Mouse (Mus musculus) thymus, adult 2 months (tissue): ENCODE results near the gene Ogfrl1. TPM values are rescaled to one million over a fixed set of nuclear protein-coding genes. Genes with fewer than 3 reads are reported as not detected.

ENCODE experiments used
- DNase-seq: peaks from one replicate; pipeline ENCODE4 v3.0.0; 2021
- H3K27ac ChIP-seq: fragments of 200-500 bp; 2 replicates; pipeline ENCODE4 v1.5.1; 2012; ENCODE audit warnings: low read length, control low read depth; ENCODE audit not compliant: control insufficient read depth, insufficient read depth
- H3K27me3 ChIP-seq: fragments of 200-500 bp; 2 replicates; pipeline ENCODE4 v1.6.1; 2012; ENCODE audit warnings: mild to moderate bottlenecking, low read length, moderate library complexity, mixed read lengths; ENCODE audit not compliant: control insufficient read depth, insufficient read depth
- H3K36me3 ChIP-seq: fragments of 200-500 bp; 2 replicates; pipeline ENCODE4 v1.6.1; 2012; ENCODE audit warnings: mild to moderate bottlenecking, low read length, moderate library complexity; ENCODE audit not compliant: control insufficient read depth, insufficient read depth
- H3K4me1 ChIP-seq: fragments of 200-500 bp; replicated peaks from 2 replicates; pipeline ENCODE4 v1.6.1; 2012; ENCODE audit warnings: low read length; ENCODE audit not compliant: control insufficient read depth, insufficient read depth
- H3K4me3 ChIP-seq: fragments of 200-500 bp; 2 replicates; pipeline ENCODE4 v1.5.1; 2012; ENCODE audit warnings: mild to moderate bottlenecking, low read length, control low read depth, moderate library complexity; ENCODE audit not compliant: control insufficient read depth, insufficient read depth
- CTCF ChIP-seq: fragments of 200-500 bp; IDR thresholded peaks from 2 replicates; pipeline ENCODE4 v1.5.1; 2012; ENCODE audit warnings: mild to moderate bottlenecking, control low read depth, low read length, moderate library complexity, borderline replicate concordance; ENCODE audit not compliant: control insufficient read depth, poor library complexity, insufficient read depth; ENCODE audit errors: extremely low read depth
- POLR2A ChIP-seq: fragments of 200-500 bp; IDR thresholded peaks from 2 replicates; pipeline ENCODE4 v1.6.1; 2012; ENCODE audit warnings: mild to moderate bottlenecking, low read length, control low read depth, moderate library complexity; ENCODE audit not compliant: control insufficient read depth, poor library complexity, insufficient read depth; ENCODE audit errors: extremely low read depth
- WGBS: fragments of 180-500 bp; shearing (Covaris S2); methylation state at CpG from one replicate; pipeline ENCODE4 v1.1.7; 2018; 5-methylcytosine and 5-hydroxymethylcytosine counted together
- polyA plus RNA-seq: library from polyadenylated mRNA; depleted of rRNA; stranded (reverse); fragments of >200 nt; gene quantifications from 2 replicates; pipeline ENCODE4 v1.2.3, GENCODE M21; 2012; rRNA removed

The Ogfrl1 gene
- 6.1 and 6.3 TPM in 2 replicates for polyA plus RNA-seq

DNA sequence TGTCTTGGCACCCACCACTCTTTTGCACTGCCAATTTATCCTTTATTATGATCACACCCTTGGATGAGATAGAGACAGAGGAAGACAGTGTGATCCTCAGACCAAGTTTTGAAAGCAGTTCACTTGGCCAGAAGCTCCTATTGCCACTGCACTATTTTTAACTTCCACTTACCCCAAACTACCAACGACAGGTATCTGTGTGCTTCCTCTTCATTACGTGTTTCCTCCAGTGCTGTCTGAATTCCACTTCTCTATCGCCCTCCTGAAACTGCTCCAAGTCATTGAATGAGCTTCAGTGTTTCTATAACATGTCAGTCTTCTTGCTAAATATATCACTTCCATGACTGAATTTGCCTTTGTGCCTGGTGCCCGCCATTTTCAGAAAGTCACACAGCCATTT lies at the start of gene Ogfrl1:
Gene Ogfrl1, minus strand, starts transcription at position 150 of the 400 bp plus-strand sequence.
- 52% methylated on average over 4 of the region's 4 CpGs for WGBS
- Histone ChIP-seq H3K36me3 (no peaks in the 10 kb centered on the region), H3K27me3 (no peaks in the 10 kb centered on the region), H3K4me1 (no peaks in the 10 kb centered on the region; the same call in 1 of the 2 replicates), H3K27ac (no peak within 1 kb of the TSS), H3K4me3 (no peak within 1 kb of the TSS)
- DNase-seq, result no peak
- TF ChIP-seq CTCF (no peak), POLR2A (no peak)

GRCm38 (mm10) chr1:23445736-23446424 lies 48.3 kb upstream of the Ogfrl1 start:
- no peaks in the 10 kb centered on the region for H3K27me3 ChIP-seq

GRCm38 (mm10) chr1:23433612-23434011 lies 36.0 kb upstream of the Ogfrl1 start:
- Histone ChIP-seq H3K36me3 (no peaks in the 10 kb centered on the region), H3K4me1 (no peaks in the 10 kb centered on the region), H3K27me3 (no peaks in the 10 kb centered on the region), H3K27ac (no peak overlapping the region), H3K4me3 (no peak overlapping the region)
- TF ChIP-seq POLR2A (no peak), CTCF (no peak)
- no peak for DNase-seq
- 21% methylated on average over 3 of the region's 3 CpGs for WGBS

More at GRCm38 (mm10) chr1:23445736-23446424, 48.3 kb upstream of the Ogfrl1 start:
- Histone ChIP-seq H3K4me1 (no peaks in the 10 kb centered on the region), H3K4me3 (no peak overlapping the region), H3K27ac (no peak overlapping the region), H3K36me3 (no peaks in the 10 kb centered on the region)
- WGBS, result 95% methylated on average over 5 of the region's 5 CpGs
- TF ChIP-seq CTCF (no peak), POLR2A (no peak)
- DNase-seq, result no peak

- Histone ChIP-seq H3K4me3 (no peak overlapping the region), H3K27ac (no peak overlapping the region), H3K36me3 (no peaks in the 10 kb centered on the region), H3K4me1 (no peaks in the 10 kb centered on the region), H3K27me3 (no peaks in the 10 kb centered on the region)
- TF ChIP-seq POLR2A (no peak), CTCF (no peak)
- 57% methylated on average over 2 of the region's 2 CpGs for WGBS
- no peak for DNase-seq
Observed at GRCm38 (mm10) chr1:23426447-23426846, 28.9 kb upstream of the Ogfrl1 start.

DNA sequence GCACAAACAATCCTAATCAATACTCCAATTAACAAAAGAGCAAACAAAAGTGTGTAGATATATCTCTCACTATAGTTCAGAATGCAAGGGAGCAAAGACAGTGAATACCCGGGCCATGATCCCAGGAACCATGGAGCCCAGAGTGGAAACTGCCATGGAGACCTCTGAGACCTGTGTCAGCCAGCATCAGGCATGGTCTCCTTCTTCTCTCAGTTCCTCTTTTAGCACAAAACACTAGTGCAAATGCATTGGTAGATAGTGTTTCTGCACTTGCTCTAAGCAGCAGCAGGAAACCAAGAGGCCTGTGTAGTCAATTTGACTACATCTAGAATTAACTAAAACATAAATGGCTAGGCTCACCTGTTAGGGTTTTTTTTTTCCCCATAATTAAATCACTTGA lies 21.4 kb upstream of the Ogfrl1 start:
- H3K4me3 ChIP-seq, result no peak overlapping the region
- H3K27ac ChIP-seq, result no peak overlapping the region
- DNase-seq, result no peak
- 48% methylated on average over 1 of the region's 1 CpGs for WGBS
- no peaks in the 10 kb centered on the region for H3K4me1 ChIP-seq
- no peak for TF ChIP-seq CTCF
- TF ChIP-seq POLR2A, result no peak
- no peaks in the 10 kb centered on the region for H3K27me3 ChIP-seq
- H3K36me3 ChIP-seq, result no peaks in the 10 kb centered on the region

- no peak for DNase-seq
- no peaks in the 10 kb centered on the region for H3K27me3 ChIP-seq
- no peaks in the 10 kb centered on the region for H3K36me3 ChIP-seq
- no peak overlapping the region for H3K4me3 ChIP-seq
- H3K4me1 ChIP-seq, result no peaks in the 10 kb centered on the region
- TF ChIP-seq CTCF, result no peak
- TF ChIP-seq POLR2A, result no peak
- WGBS, result 57% methylated on average over 2 of the region's 2 CpGs
- H3K27ac ChIP-seq, result no peak overlapping the region
Observed at GRCm38 (mm10) chr1:23418059-23418458, 20.5 kb upstream of the Ogfrl1 start.
